Mouse (Mus musculus) right cerebral cortex, postnatal 36 days (tissue): Measurements from ENCODE around the gene Ceacam18.
"Not testable (repeated sequence)": the region's sequence is repeated elsewhere in the genome, so short reads cannot be mapped to it uniquely, and the experiment has no call there.

Experiments used
- DNase-seq, 2 experiments: peaks; one replicate each; pipeline ENCODE4 v3.0.0; 2022; ENCODE audit warnings: low spot score in 2 of 2, mixed read lengths in 1 of 2

Gene Ceacam18

GRCm38 (mm10) chr7:43667221-43667620 lies 32.7 kb downstream of the Ceacam18 start:
- DNase-seq, result not testable (repeated sequence)

GRCm38 (mm10) chr7:43668582-43668981 lies 34.1 kb downstream of the Ceacam18 start:
- DNase-seq, result no peak

- DNase-seq, result no peak
Observed at GRCm38 (mm10) chr7:43671064-43671808, 36.7 kb downstream of the Ceacam18 start.

GRCm38 (mm10) chr7:43671809-43672580 lies 37.5 kb downstream of the Ceacam18 start, which contains the start of gene Ctu1:
TSS of gene Ctu1 (plus strand) at chr7:43672016.
- peak; percentile 92 to 97 for DNase-seq

GRCm38 (mm10) chr7:43672581-43673260 lies 38.2 kb downstream of the Ceacam18 start:
- no peak for DNase-seq

GRCm38 (mm10) chr7:43675091-43675490 lies 40.6 kb downstream of the Ceacam18 start:
- DNase-seq, result no peak

- DNase-seq, result peak in 1 of 2 experiments; percentile 26
Observed at GRCm38 (mm10) chr7:43678517-43678916, 44.0 kb downstream of the Ceacam18 start.

GRCm38 (mm10) chr7:43680960-43681359 lies 46.5 kb downstream of the Ceacam18 start:
- DNase-seq, result peak in 1 of 2 experiments; percentile 34

- not testable (repeated sequence) for DNase-seq
Observed at GRCm38 (mm10) chr7:43682511-43682910, 48.0 kb downstream of the Ceacam18 start.

- DNase-seq, result no peak
Observed at GRCm38 (mm10) chr7:43685088-43685487, 50.6 kb downstream of the Ceacam18 start.

- no peak for DNase-seq
Observed at GRCm38 (mm10) chr7:43690118-43690517, 55.6 kb downstream of the Ceacam18 start, which contains the start of gene Klk14. TSS of gene Klk14 (plus strand) at chr7:43690418.
